Mouse (Mus musculus) limb, embryonic 12.5 days (tissue): ENCODE measurements at regions not wholly inside any gene's neighbourhood (a gene's known extent, or its start where the extent isn't known, plus 50 kb on each side); places are given as distances from the start of the nearest gene placed in this dataset.

ENCODE experiments used
- ATAC-seq: fragments of 200-750 bp; cut with Nextera tagmentation; 2 replicates; pipeline ENCODE4 v1.8.0; 2017; ENCODE audit warnings: low read depth, moderate TSS enrichment; ENCODE audit not compliant: insufficient number of reproducible peaks, insufficient read depth, low FRiP score, low TSS enrichment
- H3K27ac ChIP-seq: fragments of 300-500 bp; sonication (generic); 2 replicates; pipeline ENCODE4 v1.5.1; 2016; ENCODE audit warnings: mild to moderate bottlenecking, moderate library complexity
- H3K27me3 ChIP-seq: fragments of 300-500 bp; sonication (generic); 2 replicates; pipeline ENCODE4 v1.6.1; 2016; ENCODE audit warnings: mild to moderate bottlenecking, moderate library complexity
- H3K36me3 ChIP-seq: fragments of 300-500 bp; sonication (generic); 2 replicates; pipeline ENCODE4 v1.6.1; 2016; ENCODE audit warnings: mild to moderate bottlenecking, moderate library complexity
- H3K4me1 ChIP-seq: fragments of 300-500 bp; sonication (generic); replicated peaks from 2 replicates; pipeline ENCODE4 v1.6.1; 2016
- H3K4me2 ChIP-seq: fragments of 300-500 bp; sonication (generic); 2 replicates; pipeline ENCODE4 v1.6.1; 2016; ENCODE audit warnings: mild to moderate bottlenecking, moderate library complexity
- H3K4me3 ChIP-seq: fragments of 300-500 bp; sonication (generic); replicated peaks from 2 replicates; pipeline ENCODE4 v1.5.1; 2016; ENCODE audit warnings: mild to moderate bottlenecking
- H3K9ac ChIP-seq: fragments of 300-500 bp; sonication (generic); replicated peaks from 2 replicates; pipeline ENCODE4 v1.6.1; 2016; ENCODE audit warnings: mild to moderate bottlenecking, moderate library complexity
- H3K9me3 ChIP-seq: fragments of 300-500 bp; sonication (generic); 2 replicates; pipeline ENCODE4 v1.6.1; 2016; ENCODE audit warnings: mild to moderate bottlenecking, moderate library complexity
- WGBS: fragments of 180-500 bp; shearing (Covaris S2); methylation state at CpG from one replicate; pipeline ENCODE4 v1.1.7; 2016; 5-methylcytosine and 5-hydroxymethylcytosine counted together

DNA sequence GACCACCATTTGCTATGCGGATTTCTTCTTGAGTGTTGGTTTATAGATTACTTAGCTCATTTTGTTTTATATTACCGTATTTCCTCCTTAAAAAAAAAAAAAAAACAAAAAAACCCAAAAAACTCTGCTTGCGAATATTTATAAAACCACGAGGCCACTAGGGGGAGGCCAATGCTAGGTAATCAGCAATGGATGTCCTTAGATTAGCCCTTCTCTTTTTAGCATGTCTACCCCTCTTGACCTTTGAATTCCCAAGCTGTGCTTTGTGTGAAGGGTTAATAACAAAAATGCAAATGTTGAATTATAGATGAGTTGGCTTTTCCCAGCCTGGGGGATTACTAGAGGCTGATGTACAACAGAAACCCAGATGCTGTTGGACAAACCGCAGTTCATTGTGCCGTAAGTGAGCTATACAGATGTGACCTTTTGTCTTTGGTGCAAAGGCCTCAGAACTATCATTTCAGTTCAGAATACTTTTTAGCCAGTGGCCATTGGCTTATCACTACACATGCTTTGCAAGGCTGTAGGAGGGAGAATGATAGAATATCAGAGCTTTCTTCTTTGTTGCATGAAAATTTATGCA is 88.5 kb upstream of the Pfkp start:
- WGBS, result 69% methylated on average over 6 of the region's 6 CpGs
- no peaks in the 10 kb centered on the region for H3K9me3 ChIP-seq

More for the DNA sequence above, 88.5 kb upstream of the Pfkp start:
- Histone ChIP-seq H3K4me1 (no peaks in the 10 kb centered on the region), H3K27me3 (no peaks in the 10 kb centered on the region), H3K27ac (no peak overlapping the region), H3K36me3 (no peaks in the 10 kb centered on the region), H3K9ac (no peak overlapping the region), H3K4me3 (no peak overlapping the region), H3K4me2 (no peak overlapping the region)
- ATAC-seq, result no peak
